Mouse (Mus musculus): ENCODE results near the gene Gp1ba.

The Gp1ba gene

DNA sequence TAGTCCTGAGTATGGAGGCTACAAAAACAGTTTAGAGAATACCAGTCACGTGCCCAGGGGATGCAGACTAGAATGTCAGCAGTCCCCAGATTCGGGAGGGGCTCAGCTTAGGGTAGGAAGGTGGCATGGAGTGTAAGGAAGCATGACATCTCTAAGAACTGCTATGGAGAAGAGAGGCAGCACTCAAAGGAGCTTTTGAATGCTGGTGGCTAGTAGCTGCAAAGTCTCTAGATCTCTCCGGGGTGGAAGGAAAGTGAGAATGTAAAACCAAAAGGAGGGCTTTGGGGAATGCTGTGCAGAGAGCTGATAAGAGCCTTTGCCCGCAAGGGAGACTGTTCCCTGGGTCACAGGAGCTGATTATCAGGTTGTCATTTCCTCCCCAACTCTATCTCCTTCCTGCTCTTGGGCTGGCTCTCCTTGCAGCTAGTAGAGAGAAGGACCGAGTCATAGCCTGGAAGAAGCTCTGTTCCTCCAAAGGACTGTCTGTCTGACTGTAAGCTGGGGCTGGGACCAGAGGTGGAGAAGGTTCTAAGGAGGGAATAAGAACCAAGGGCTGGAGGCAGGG, at the start of gene Gp1ba:
TSS of gene Gp1ba (plus strand) at position 409 of the 565 bp plus-strand sequence.
- no peak for DNase-seq (ENCODE audit: low spot score)

DNA sequence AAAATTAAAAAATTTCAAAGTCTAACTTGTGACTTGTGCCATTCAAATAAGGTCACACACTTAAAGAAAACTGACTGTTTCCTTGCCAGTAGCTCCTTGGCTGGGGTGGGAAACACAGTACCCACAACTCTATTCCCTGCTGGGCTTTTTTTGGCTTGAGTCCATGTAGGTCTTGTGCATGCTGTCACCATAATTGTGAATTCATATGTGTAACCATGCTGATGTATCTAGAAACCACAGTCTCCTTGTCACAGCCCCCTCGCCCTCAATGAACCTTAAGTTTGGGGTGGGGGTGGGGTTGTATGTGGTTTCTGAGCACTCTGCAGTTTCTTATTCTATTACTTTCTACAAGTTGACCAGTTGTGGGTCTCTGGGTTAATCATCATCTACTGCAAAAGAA, 47.2 kb upstream of the Gp1ba start:
- DNase-seq (ENCODE audit: low spot score): peak; percentile 49

DNA sequence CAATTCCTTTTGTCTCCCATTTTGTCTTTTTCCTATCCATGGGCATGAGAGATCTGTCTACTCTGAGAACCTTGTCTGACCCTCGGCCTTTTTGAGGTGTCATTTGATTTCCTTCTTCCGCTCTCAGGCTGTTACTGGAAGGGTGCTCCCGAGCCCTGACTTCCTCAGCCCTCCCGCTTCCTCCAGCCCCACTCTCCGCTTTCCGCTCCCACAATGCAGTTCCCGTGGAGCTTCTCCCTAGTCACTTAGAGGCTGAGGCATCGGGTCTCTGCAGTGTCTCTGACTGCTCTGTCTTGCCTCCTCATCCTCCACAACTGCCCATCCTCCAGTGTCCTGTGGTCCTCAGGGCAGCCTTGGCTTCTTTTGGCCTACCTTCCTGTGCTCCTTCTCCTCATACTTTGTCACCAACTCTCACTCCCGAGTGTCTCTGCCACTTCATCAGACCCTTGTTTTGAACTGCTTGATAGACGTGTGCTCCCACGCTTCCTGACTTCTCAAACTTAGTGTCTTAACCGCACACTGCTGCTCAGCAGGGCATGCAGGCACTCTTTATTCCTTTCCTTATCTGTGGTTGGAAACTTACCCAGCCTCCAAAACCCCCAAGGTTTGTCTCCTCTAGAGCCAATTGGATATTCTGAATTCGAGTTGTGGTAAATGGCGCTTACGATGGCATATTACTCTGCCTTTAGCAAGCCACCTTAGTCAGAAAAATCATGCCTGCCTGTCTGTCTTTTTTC, 44.5 kb upstream of the Gp1ba start:
- DNase-seq (ENCODE audit: low spot score): no peak

DNA sequence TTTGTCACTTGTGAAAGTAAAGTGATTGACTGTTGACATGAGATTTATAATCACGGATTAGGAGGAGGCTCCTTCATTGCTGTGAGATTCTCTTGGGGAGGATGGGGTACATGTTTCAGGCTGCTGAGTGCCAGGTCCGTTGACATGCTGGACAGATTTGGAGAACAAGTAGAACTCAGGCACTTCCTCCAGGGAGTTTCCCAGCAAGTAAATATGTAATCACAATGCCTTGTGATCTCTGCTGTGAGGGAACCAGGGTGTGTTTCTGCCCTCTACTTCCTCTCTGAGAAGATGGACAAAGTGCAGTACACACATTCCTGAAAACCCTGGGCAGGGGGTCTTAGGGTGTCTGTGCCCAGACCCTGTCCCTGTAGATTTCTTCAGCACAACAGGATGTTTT, 43.3 kb upstream of the Gp1ba start:
- DNase-seq (ENCODE audit: low spot score): peak; percentile 63

DNA sequence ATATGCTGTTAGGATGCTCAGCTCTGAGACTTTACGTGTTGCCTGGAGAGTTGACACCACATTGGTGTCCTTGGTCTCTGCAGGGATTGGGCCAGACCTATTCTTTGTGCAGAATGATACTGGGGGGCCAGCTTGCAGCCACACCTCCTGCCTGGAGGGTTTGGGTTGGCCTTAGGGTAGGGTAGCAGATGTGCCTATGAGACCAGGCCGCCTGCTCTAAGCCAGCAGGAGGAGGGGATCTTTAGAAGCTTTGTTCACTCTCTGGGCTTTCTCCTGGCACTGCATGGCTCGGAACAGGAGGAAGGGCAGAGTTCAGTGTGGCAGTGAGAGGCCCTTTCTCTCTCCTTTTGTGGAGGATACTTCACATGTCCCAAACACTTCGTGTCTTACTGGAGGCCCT, 42.8 kb upstream of the Gp1ba start:
- no peak for DNase-seq (ENCODE audit: low spot score)

DNA sequence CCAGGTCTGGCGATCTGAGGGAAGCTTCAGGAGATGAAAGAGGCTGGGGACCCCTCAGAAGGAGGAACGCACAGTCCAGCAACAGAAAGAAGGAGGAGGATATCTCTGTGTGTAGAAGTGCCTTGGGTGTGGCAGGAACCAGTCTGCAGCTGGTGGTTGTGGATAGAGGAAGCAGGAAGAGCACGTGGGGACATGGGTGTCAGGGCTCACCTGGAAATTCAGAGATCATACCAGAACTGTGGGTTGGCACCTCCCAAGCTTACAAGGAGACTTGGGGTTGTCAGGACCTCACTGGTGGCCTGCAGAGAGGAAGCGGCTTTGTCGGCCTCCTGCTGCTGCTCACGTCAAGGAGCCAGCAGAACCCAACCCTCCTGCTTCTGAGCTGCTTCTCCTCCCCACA, 41.6 kb upstream of the Gp1ba start:
- DNase-seq (ENCODE audit: low spot score): no peak

DNA sequence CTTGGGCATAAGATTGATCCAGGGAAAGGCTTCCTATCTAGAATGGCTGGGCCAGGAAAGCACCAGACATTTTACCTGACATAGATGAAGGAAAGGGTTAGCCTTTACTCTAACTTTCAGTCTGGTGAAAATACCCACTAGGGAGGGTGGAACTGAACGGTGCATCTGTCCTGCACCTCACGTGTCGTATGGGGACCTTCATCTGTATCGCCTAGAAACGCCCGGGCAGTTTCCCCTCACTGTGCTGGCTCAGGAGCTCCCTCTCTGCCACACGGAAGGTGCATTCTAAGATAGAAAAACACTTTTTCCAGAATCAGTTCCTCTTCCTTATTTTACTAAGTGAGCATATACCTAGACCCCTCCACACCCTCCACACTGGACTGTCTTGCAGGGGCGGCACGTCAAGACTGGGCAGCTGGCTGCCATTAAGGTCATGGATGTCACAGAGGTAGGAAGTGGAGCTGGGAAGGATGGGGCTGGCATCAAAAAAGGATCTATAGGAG, 40.4 kb upstream of the Gp1ba start:
- no peak for DNase-seq (ENCODE audit: low spot score)

DNA sequence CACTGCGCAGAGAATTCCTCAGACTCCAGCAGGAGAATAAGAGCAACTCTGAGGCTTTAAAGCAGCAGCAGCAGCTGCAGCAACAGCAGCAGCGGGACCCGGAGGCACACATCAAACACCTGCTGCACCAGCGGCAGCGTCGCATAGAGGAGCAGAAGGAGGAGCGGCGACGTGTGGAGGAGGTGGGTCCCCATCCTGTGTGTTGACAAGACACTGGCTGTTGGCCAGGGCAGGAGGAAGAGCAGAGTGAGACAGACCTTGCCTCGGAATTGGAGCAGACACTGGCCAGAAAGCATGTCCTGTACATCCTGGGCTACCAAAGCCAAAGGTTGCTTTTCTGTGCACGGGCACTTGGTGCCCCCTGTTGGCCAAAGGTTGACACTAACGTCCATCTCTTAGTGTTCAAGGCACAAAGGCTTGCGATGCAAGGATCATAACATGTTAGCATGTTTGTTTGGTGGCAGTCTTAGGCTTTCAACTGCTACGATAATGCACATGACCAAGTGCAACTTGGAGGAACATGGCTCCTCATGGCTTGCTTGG, 33.8 kb upstream of the Gp1ba start:
- peak; percentile 69 for DNase-seq (ENCODE audit: low spot score)

DNA sequence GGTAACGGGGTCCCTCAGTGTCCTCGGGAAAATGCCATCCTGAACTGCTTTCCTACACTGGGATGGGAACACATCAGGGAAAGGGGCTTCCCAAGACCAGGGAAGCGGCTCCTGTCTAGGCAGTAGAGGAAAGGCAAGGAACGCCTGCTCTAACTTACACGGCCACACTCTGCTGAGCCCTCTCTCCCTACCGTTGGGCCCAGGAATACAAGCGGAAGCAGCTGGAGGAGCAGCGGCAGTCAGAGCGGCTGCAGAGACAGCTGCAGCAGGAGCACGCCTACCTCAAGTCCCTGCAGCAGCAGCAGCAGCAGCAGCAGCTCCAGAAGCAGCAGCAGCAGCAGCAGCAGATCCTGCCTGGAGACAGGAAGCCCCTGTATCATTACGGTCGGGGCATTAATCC, 32.2 kb upstream of the Gp1ba start:
- no peak for DNase-seq (ENCODE audit: low spot score)

DNA sequence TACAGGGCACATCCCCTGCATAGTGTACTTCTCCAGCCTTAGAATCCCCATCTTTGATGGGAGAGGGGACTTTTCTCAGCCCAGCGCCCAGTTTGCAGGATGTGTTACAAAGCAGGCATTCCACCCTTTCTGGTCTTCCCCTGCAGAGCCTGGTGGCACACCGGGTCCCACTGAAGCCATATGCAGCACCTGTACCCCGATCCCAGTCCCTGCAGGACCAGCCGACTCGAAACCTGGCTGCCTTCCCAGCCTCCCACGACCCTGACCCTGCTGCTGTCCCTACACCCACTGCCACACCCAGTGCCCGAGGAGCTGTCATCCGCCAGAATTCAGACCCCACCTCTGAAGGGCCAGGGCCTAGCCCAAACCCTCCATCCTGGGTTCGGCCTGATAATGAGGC, 31.3 kb upstream of the Gp1ba start:
- no peak for DNase-seq (ENCODE audit: low spot score)

DNA sequence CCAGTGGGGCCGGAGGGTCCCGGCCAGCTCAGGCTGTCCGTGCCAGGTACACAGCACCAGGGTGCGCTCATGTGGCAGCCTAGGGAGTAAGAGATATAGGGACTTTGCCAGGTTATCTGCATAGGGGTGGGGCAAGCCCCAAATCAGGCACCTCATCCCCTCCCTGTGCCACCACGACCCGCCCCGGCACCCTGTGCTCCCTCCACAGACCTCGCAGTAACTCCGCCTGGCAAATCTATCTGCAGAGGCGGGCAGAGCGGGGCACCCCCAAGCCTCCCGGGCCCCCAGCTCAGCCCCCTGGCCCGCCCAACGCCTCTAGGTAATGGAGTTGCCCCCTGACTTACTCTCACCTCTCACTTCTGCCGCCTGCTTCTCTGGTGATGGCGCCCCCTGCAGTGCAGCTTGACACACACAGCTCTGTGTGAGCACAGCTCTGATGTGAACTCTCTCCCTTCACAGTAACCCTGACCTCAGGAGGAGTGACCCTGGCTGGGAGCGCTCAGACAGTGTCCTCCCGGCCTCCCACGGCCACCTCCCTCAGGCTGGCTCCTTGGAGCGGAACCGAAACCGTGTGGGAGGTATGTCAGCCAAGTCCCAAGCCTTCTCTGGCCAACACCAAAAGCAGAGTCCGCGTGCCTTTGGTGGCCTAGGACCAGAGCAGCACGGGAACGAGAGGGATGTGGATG, 30.4 kb upstream of the Gp1ba start:
- no peak for DNase-seq (ENCODE audit: low spot score)

DNA sequence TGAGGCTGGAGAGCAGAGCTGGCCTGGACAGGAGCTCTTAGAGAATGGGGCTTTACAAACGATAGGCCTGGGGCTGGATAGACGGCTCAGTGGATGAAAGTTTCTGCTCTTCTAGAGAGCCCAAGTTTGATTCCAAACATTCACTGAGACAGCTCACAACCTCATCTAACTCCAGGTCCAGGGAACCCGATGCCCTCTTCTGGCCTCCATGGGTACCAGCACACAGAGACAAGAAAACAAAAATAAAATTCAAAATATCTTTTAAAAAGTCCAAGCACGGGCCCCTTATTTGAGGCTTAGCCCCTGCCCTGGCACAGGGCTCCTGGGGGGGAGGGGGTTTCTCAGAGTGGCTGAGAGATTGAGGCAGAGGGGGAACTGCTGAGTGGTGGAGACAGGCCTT, 28.2 kb upstream of the Gp1ba start:
- no peak for DNase-seq (ENCODE audit: low spot score)

DNA sequence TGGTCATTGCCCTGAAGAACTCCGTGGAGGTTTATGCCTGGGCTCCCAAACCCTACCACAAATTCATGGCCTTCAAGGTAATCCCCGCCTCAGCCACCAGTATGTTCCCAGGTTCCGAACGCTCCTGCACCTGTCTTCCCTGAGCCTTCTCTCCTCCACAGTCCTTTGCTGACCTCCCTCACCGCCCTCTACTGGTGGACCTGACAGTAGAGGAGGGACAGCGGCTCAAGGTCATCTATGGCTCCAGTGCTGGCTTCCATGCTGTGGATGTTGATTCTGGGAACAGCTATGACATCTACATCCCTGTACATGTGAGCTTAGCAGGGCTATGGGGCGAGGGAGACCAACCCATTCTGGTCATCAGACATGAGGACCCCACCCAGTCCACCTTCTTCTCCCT, 26.4 kb upstream of the Gp1ba start:
- DNase-seq (ENCODE audit: low spot score): no peak

DNA sequence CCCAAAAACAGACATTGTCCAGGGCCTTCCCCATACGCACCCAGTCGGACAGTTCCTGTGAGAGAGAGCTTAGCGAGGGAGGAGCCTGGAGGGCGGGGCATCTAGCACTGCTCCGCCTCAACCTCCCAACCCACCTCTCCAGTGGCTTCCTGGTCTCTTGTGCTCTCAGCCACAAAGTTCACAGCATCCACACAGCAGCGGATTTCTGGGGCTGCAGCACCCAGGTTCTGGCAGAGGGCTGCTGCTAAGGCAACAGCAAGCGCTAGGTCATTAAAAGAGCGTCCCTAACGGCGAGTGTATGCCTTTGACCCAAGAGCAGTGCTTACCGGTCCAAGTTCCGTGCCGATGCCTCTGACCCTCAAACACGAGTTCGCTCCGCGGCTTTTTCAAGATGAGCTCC, 23.8 kb upstream of the Gp1ba start:
- DNase-seq (ENCODE audit: low spot score): peak; percentile 62

DNA sequence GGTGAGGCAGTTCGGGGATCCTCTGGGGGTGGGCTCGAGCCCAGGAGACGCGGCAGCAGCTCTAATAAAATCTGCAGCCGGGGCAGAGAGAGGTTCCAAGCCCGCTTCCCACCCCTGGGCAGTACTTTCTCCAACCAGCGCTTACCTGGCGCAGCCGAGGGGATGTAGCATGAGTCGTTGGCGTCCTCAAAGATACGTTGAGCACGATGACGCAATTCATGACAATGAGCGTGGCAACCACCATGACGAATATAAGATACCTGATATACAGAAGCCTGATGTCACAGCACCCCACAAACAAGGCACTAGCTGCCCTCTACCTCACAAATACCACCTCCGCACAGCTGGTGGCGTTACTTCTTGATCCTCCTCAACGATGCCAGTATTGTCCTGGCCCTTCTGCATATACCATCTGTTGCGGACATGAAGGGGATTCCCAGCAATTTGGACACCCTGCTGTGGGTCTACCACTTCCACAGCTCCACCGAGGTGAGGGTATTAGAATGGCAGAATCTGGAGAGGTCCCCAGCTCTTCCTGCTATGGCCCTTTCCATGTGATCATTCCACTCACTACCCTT, 23.3 kb upstream of the Gp1ba start, which contains the start of gene 4930544D05Rik:
TSS of gene 4930544D05Rik (plus strand) at position 333 of the 578 bp plus-strand sequence.
- DNase-seq (ENCODE audit: low spot score): no peak

DNA sequence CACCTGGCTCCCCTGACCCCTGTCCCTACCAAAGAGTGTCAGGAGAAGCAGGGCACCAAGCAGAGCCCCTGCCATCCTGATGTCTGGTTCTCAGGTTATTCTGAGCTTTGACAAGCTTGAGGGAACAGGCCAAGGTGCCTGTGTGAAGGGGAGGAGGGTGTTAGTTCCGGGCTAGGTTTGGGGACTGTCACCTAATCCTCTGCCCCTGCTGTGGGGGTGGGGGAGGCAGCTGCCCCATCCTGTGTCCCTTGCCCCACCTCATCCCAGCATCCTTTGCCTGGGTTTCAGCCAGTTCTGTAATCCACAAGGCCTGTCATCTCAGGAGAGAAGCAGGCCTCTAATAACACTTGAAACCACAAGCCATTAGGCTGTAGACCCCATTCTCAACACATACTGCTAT, 19.8 kb upstream of the Gp1ba start, which contains the start of gene Chrne:
TSS of gene Chrne (minus strand) at position 116 of the 400 bp plus-strand sequence.
- no peak for DNase-seq (ENCODE audit: low spot score)

DNA sequence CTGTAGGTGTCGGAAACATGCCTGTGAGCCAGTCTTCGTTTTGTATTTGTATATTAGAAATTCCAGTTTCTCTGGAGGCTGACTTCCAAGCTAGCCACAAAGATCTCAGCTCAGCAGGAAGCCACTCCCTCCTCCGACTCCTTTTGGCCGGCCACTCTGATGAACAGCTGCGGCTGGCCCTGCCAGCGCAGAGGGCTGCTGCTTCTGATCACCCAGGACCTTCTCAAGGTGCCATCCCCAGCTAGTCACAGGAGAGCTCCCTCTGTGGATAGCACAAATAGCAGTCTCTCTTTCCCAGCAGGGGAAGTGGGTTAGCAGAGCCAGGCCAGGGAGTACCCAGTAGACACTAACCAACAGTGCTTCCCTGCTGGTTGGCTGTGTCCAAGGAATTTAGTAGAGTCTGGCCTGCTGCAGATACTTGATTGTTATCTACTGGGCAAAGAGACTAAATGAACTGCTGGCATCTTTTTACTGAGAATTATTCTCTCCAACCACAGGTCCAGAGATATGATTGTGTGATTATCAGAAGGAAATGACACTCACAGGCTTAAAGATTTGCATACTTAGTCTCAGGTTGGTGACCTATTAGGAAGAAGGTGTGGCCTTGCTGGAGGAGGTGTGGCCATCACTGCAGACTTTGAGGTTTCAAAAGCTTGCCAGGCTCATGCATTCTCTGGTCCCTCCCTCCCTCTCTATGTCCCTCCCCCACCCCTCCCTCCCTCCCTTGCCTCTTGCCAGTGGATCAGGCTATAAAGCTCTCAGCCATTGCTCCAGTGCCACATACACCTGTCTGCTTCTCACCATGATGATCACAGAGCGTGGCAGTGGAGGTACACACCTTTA, 16.7 kb upstream of the Gp1ba start:
- DNase-seq (ENCODE audit: low spot score): no peak

DNA sequence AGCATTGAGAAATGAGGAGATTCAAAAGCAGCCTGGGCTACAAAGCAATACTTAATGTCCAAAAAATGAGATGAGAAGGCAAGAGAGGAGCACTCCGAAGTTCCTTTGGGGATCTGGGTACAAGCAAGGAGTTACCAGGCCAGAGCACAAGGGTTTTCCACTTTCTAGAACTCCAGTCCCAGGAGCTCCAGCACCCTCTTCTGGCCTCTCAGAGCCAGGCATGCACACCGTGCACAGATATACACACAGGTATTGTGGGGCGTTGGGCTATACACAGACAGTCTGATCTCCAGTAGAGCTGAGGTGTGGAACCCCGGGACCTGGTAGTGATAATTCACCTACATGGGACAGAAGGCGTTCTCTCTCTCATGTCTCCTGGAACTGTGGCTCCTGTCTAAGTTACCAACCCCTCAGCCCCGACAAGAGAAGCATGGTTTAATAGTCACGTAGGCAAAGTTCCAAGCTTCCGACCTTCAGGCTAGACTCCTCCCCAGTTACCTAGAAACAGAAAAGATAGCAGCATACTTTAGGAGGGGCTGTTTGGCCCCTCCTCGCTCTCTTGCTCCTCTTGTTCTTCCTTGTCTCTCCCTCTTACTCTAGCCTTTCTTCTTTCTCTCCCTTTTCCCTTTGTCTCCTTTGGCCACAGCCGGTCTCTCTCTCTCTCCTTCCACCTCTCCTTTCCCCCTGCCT, 15.7 kb upstream of the Gp1ba start:
- DNase-seq (ENCODE audit: low spot score): no peak

DNA sequence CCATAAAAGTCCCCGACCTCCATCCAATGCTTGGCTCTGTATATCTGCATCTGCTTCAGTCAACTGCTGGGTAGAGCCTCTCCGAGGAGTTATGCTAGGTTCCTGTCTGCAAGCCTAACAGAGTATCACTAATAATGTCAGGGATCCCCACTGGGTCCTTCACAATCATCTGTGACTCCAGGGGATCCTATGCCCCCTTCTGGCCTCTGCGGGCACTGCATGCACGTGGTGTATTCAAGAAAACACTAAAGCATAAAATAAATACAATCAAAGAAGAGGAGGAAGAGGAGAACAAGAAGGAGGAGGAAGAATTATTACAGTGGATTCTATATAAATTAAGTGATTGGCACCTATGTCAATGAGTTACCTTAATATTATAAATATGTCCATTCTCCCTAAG, 13.4 kb upstream of the Gp1ba start:
- no peak for DNase-seq (ENCODE audit: low spot score)

DNA sequence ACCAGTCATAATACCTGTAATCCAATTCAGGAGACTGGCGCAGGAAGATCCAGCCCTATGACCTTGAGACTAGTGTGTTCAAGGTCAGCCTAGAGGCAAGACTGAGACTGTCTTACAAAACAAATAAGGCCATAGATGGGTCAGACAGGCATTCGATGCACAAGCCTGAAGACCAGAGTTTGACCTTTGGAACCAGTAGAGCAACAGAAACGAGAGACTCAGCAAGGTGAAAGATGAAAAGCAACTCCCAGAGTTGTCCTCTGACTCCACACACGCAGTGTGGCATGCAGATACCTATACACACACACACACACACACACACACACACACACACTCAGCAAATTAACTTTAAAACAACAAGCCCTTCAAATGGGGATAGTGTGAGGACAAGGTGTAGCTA, 12.0 kb upstream of the Gp1ba start:
- DNase-seq (ENCODE audit: low spot score): peak; percentile 57

DNA sequence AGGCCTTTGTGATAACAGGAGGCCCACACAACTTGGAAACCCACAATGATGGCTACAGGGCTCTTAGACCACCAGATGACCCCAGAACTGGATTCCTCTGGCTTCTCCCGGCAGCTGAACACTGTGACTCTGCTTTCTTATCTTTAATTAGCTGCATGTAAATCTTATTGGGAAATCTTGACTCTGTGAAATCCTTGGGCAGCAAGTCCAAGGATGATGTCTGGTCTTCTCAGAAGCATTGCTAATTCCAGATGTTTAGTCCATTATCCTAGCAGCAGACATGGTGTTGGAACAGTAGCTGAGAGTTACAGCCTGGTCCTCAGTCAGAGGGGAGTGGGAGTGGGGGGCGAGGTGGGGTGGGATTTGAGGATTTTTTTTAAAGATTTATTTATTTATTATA, 10.5 kb upstream of the Gp1ba start:
- DNase-seq (ENCODE audit: low spot score): no peak

Measured in yolk sac, embryonic 10.5 days (tissue).